Mouse (Mus musculus) adrenal gland, adult 2 months (tissue): Measurements from ENCODE around the gene Preb. TPM values are rescaled to one million over a fixed set of nuclear protein-coding genes. Genes with fewer than 3 reads are reported as not detected.

ENCODE experiments used
- DNase-seq: peaks from one replicate; pipeline ENCODE4 v3.0.0; 2021
- long read RNA-seq: library from polyadenylated mRNA; stranded (forward); transcript quantifications from one replicate; pipeline ENCODE4 v2.0.0, GENCODE M21; 2021
- polyA plus RNA-seq: library from polyadenylated mRNA; depleted of rRNA; stranded (reverse); fragments of >200 nt; gene quantifications from 2 replicates; pipeline ENCODE4 v1.2.3, GENCODE M21; 2012; rRNA removed
- total RNA-seq, 2 experiments: library from RNA; stranded (reverse); gene quantifications; 2 replicates each; pipeline ENCODE4 v1.2.3; 2021

The Preb gene
- total RNA-seq (100 to 1,000 TPM; 119 to 126 TPM), polyA plus RNA-seq (284 TPM in 2 replicates)
- long read RNA-seq, full-length matches to known transcripts: 37 of 56 reads
- long read RNA-seq, partial matches to known transcripts: 3 of 56 reads
- long read RNA-seq, other reads (novel, unspliced or antisense): 16 of 56 reads

GRCm38 (mm10) chr5:30959966-30960501 lies at the start of gene Preb:
TSS of gene Preb (minus strand) at chr5:30960361.
- DNase-seq: peak; percentile 99

- peak; percentile 88 for DNase-seq
Measured at GRCm38 (mm10) chr5:31004184-31004583, 44.0 kb upstream of the Preb start.

GRCm38 (mm10) chr5:31001560-31001959 lies 41.4 kb upstream of the Preb start:
- DNase-seq: no peak

- no peak for DNase-seq
Measured at GRCm38 (mm10) chr5:31000993-31001392, 40.8 kb upstream of the Preb start.

- no peak for DNase-seq
Measured at GRCm38 (mm10) chr5:31000122-31000521, 40.0 kb upstream of the Preb start.

GRCm38 (mm10) chr5:30999324-30999723 lies 39.2 kb upstream of the Preb start:
- no peak for DNase-seq

GRCm38 (mm10) chr5:30998306-30998705 lies 38.1 kb upstream of the Preb start:
- DNase-seq: peak; percentile 20

GRCm38 (mm10) chr5:30994910-30995635 lies 34.9 kb upstream of the Preb start:
- DNase-seq: no peak

- no peak for DNase-seq
Measured at GRCm38 (mm10) chr5:30994074-30994473, 33.9 kb upstream of the Preb start.

GRCm38 (mm10) chr5:30992980-30993676 lies 33.0 kb upstream of the Preb start:
- DNase-seq: no peak

- no peak for DNase-seq
Measured at GRCm38 (mm10) chr5:30982357-30982756, 22.2 kb upstream of the Preb start.

- peak; percentile 82 for DNase-seq
Measured at GRCm38 (mm10) chr5:30974870-30975656, 14.9 kb upstream of the Preb start.

- DNase-seq: no peak
Measured at GRCm38 (mm10) chr5:30969440-30969839, 9.3 kb upstream of the Preb start.

GRCm38 (mm10) chr5:30968416-30968815 lies 8.3 kb upstream of the Preb start, which contains the start of gene Tcf23:
TSS of gene Tcf23 (plus strand) at chr5:30968662.
- DNase-seq: no peak

- DNase-seq: no peak
Measured at GRCm38 (mm10) chr5:30966189-30966588, 6.0 kb upstream of the Preb start.

GRCm38 (mm10) chr5:30963916-30964315 lies 3.8 kb upstream of the Preb start:
- no peak for DNase-seq

- DNase-seq: no peak
Measured at GRCm38 (mm10) chr5:30961545-30962505, 1.7 kb upstream of the Preb start.

- no peak for DNase-seq
Measured at GRCm38 (mm10) chr5:30960814-30961213, 653 bp upstream of the Preb start.

- no peak for DNase-seq
Measured at GRCm38 (mm10) chr5:30959198-30959854, 835 bp downstream of the Preb start.

GRCm38 (mm10) chr5:30957891-30958290 lies 2.3 kb downstream of the Preb start:
- no peak for DNase-seq
